Mouse (Mus musculus) C2C12 (cell line): ENCODE measurements around the gene Ereg. TPM values are rescaled to one million over a fixed set of nuclear protein-coding genes. Genes with fewer than 3 reads are reported as not detected.

Experiments used
- H3K27me3 ChIP-seq: one replicate; pipeline ENCODE4 v1.6.1; 2011; ENCODE audit not compliant: control insufficient read depth, insufficient read depth, insufficient read length
- H3K36me3 ChIP-seq: one replicate; pipeline ENCODE4 v1.6.1; 2011; ENCODE audit not compliant: control insufficient read depth, insufficient read depth
- H3K4me3 ChIP-seq: one replicate; pipeline ENCODE4 v1.5.1; 2011; ENCODE audit warnings: mild to moderate bottlenecking, control low read depth; ENCODE audit not compliant: poor library complexity, insufficient read depth, severe bottlenecking
- H3K79me2 ChIP-seq: one replicate; pipeline ENCODE4 v1.6.1; 2011; ENCODE audit not compliant: control insufficient read depth, insufficient read depth
- H3K79me3 ChIP-seq: one replicate; pipeline ENCODE4 v1.6.1; 2011; ENCODE audit warnings: low read depth, control low read depth
- H3ac ChIP-seq: one replicate; pipeline ENCODE3; 2011; ENCODE audit warnings: low read depth; ENCODE audit not compliant: control insufficient read depth, insufficient read length
- CEBPB ChIP-seq: IDR thresholded peaks from one replicate; pipeline ENCODE4 v1.6.1; 2011; ENCODE audit warnings: low read depth, mild to moderate bottlenecking, control low read depth, moderate library complexity
- CTCF ChIP-seq: IDR thresholded peaks from one replicate; pipeline ENCODE4 v1.5.1; 2011; ENCODE audit not compliant: control insufficient read depth, insufficient read depth, insufficient read length
- FOSL1 ChIP-seq: IDR thresholded peaks from one replicate; pipeline ENCODE4 v1.8.0; 2011; ENCODE audit warnings: mild to moderate bottlenecking, low read length; ENCODE audit not compliant: poor library complexity, insufficient read depth, severe bottlenecking
- MAX ChIP-seq: IDR thresholded peaks from one replicate; pipeline ENCODE4 v1.6.1; 2011; ENCODE audit warnings: mild to moderate bottlenecking, control low read depth
- MYOD1 ChIP-seq: IDR thresholded peaks from one replicate; pipeline ENCODE4 v1.6.1; 2011; ENCODE audit warnings: low read depth; ENCODE audit not compliant: control insufficient read depth, insufficient read length
- MYOG ChIP-seq: IDR thresholded peaks from one replicate; pipeline ENCODE4 v1.6.1; 2011; ENCODE audit not compliant: control insufficient read depth, insufficient read length; ENCODE audit errors: extremely low read depth
- USF1 ChIP-seq: IDR thresholded peaks from one replicate; pipeline ENCODE4 v1.6.1; 2011; ENCODE audit warnings: low read depth, mild to moderate bottlenecking, control low read depth, moderate library complexity
- polyA plus RNA-seq: library from polyadenylated mRNA; unstranded; fragments of >200 nt; fragmentation: generic; extraction: Trizol; gene quantifications from one replicate; pipeline ENCODE4 v1.2.1, GENCODE M21; 2012; ENCODE audit warnings: missing spikeins

Ereg gene
- polyA plus RNA-seq, 1 experiment, result 3.6 TPM

- no peaks in the 10 kb centered on the region for H3K36me3 ChIP-seq
- H3K79me2 ChIP-seq, result no peaks in the 10 kb centered on the region
- no peaks in the 10 kb centered on the region for H3K79me3 ChIP-seq
- no peaks in the 10 kb centered on the region for H3K27me3 ChIP-seq
- no peak for TF ChIP-seq MAX
- TF ChIP-seq CEBPB, result no peak
- TF ChIP-seq CTCF, result no peak
- no peak for TF ChIP-seq MYOD1
- no peak for TF ChIP-seq USF1
- no peak for TF ChIP-seq FOSL1
- TF ChIP-seq MYOG, result no peak
- H3K4me3 ChIP-seq, result no peak overlapping the region
- no peak overlapping the region for H3ac ChIP-seq
Observed at GRCm38 (mm10) chr5:91114574-91114973, 40.2 kb downstream of the Ereg start.

- no peaks in the 10 kb centered on the region for H3K36me3 ChIP-seq
- no peaks in the 10 kb centered on the region for H3K79me2 ChIP-seq
- H3K4me3 ChIP-seq, result no peak overlapping the region
- no peaks in the 10 kb centered on the region for H3K27me3 ChIP-seq
- TF ChIP-seq MYOD1 (no peak), MYOG (no peak), CEBPB (no peak), CTCF (no peak), MAX (no peak), USF1 (no peak)
- no peak overlapping the region for H3ac ChIP-seq
- H3K79me3 ChIP-seq, result no peaks in the 10 kb centered on the region
Observed at GRCm38 (mm10) chr5:91118618-91119017, 44.2 kb downstream of the Ereg start.

- H3K79me2 ChIP-seq, result no peaks in the 10 kb centered on the region
- TF ChIP-seq USF1 (no peak), CTCF (no peak), MYOD1 (no peak), MAX (no peak), MYOG (no peak), FOSL1 (no peak), CEBPB (no peak)
- no peaks in the 10 kb centered on the region for H3K79me3 ChIP-seq
- H3K27me3 ChIP-seq, result no peaks in the 10 kb centered on the region
- no peaks in the 10 kb centered on the region for H3K36me3 ChIP-seq
- no peak overlapping the region for H3K4me3 ChIP-seq
- no peak overlapping the region for H3ac ChIP-seq
Observed at GRCm38 (mm10) chr5:91123404-91123803, 49.0 kb downstream of the Ereg start.

- Histone ChIP-seq H3K27me3 (no peaks in the 10 kb centered on the region), H3K79me3 (no peaks in the 10 kb centered on the region), H3K36me3 (no peaks in the 10 kb centered on the region), H3K79me2 (no peaks in the 10 kb centered on the region), H3K4me3 (no peak overlapping the region), H3ac (no peak overlapping the region)
- no peak for TF ChIP-seq MYOD1
- TF ChIP-seq MAX, result no peak
- TF ChIP-seq CTCF, result no peak
- TF ChIP-seq FOSL1, result no peak
- no peak for TF ChIP-seq USF1
- no peak for TF ChIP-seq CEBPB
- no peak for TF ChIP-seq MYOG
Observed at GRCm38 (mm10) chr5:91124140-91124539, 49.7 kb downstream of the Ereg start.

- Histone ChIP-seq H3K79me2 (no peaks in the 10 kb centered on the region), H3K36me3 (no peaks in the 10 kb centered on the region), H3K27me3 (no peaks in the 10 kb centered on the region), H3K4me3 (no peak overlapping the region), H3ac (no peak overlapping the region), H3K79me3 (no peaks in the 10 kb centered on the region)
- TF ChIP-seq CTCF, result no peak
- TF ChIP-seq MAX, result no peak
- TF ChIP-seq MYOD1, result no peak
- TF ChIP-seq FOSL1, result no peak
- TF ChIP-seq USF1, result no peak
- no peak for TF ChIP-seq CEBPB
Observed at GRCm38 (mm10) chr5:91126623-91127022, 52.2 kb downstream of the Ereg start.

GRCm38 (mm10) chr5:91134961-91135360 lies 60.5 kb downstream of the Ereg start:
- TF ChIP-seq MAX (no peak), MYOD1 (no peak), CTCF (no peak), CEBPB (no peak), FOSL1 (no peak), USF1 (no peak), MYOG (no peak)
- no peak overlapping the region for H3K4me3 ChIP-seq
- peaks cover 7% of the 10 kb centered on the region for H3K79me2 ChIP-seq
- H3K36me3 ChIP-seq, result no peaks in the 10 kb centered on the region
- no peaks in the 10 kb centered on the region for H3K27me3 ChIP-seq
- H3ac ChIP-seq, result no peak overlapping the region
- peaks cover 2% of the 10 kb centered on the region for H3K79me3 ChIP-seq
